Mouse (Mus musculus) cerebellum, adult 2 months (tissue): ENCODE measurements around the gene Ssc5d. TPM values are rescaled to one million over a fixed set of nuclear protein-coding genes. Genes with fewer than 3 reads are reported as not detected.

Source experiments
- DNase-seq, 2 experiments: peaks; one replicate each; pipeline ENCODE4 v3.0.0; 2021
- H3K27ac ChIP-seq: fragments of 200-500 bp; 2 replicates; pipeline ENCODE4 v1.5.1; 2012; ENCODE audit warnings: low read length, control low read depth, inconsistent platforms; ENCODE audit not compliant: insufficient read depth
- H3K27me3 ChIP-seq: fragments of 200-500 bp; 2 replicates; pipeline ENCODE4 v1.6.1; 2012; ENCODE audit warnings: inconsistent platforms, mild to moderate bottlenecking, low read length, moderate library complexity; ENCODE audit not compliant: control insufficient read depth, insufficient read depth
- H3K4me1 ChIP-seq: fragments of 200-500 bp; 2 replicates; pipeline ENCODE4 v1.6.1; 2011; ENCODE audit warnings: low read length; ENCODE audit not compliant: control insufficient read depth, insufficient read depth
- H3K4me3 ChIP-seq: fragments of 200-500 bp; replicated peaks from 2 replicates; pipeline ENCODE3; 2011; ENCODE audit warnings: mild to moderate bottlenecking, low read depth, low read length, control low read depth; ENCODE audit not compliant: insufficient read depth
- CTCF ChIP-seq: fragments of 200-500 bp; IDR thresholded peaks from 2 replicates; pipeline ENCODE4 v1.5.1; 2011; ENCODE audit warnings: low read depth, mild to moderate bottlenecking, control low read depth, low read length, moderate library complexity, borderline replicate concordance; ENCODE audit not compliant: insufficient read depth
- POLR2A ChIP-seq: fragments of 200-500 bp; IDR thresholded peaks from 2 replicates; pipeline ENCODE4 v1.6.1; 2011; ENCODE audit warnings: low read length, control low read depth, borderline replicate concordance; ENCODE audit not compliant: insufficient read depth
- WGBS: fragments of 180-500 bp; shearing (Covaris S2); methylation state at CpG from one replicate; pipeline ENCODE4 v1.1.7; 2018; 5-methylcytosine and 5-hydroxymethylcytosine counted together
- polyA plus RNA-seq: library from polyadenylated mRNA; depleted of rRNA; stranded (reverse); fragments of >200 nt; gene quantifications from 2 replicates; pipeline ENCODE4 v1.2.3, GENCODE M21; 2012

Ssc5d gene
- polyA plus RNA-seq, 1 experiment, result 1.9 TPM

- DNase-seq, result peak; percentile 94 to 98
- Histone ChIP-seq H3K4me1 (no peaks in the 10 kb centered on the region), H3K27ac (peak overlapping the region; percentile 79), H3K4me3 (peak overlapping the region; percentile 89), H3K27me3 (no peaks in the 10 kb centered on the region)
- TF ChIP-seq POLR2A, result peak; percentile 66; the same call in 1 of the 2 replicates
- TF ChIP-seq CTCF, result peak; percentile 94
- 6% methylated on average over 15 of the region's 15 CpGs for WGBS
Measured at GRCm38 (mm10) chr7:4943223-4943815, 17.7 kb downstream of the Ssc5d start.

- Histone ChIP-seq H3K4me3 (no peak overlapping the region), H3K27me3 (no peaks in the 10 kb centered on the region), H3K27ac (no peak overlapping the region), H3K4me1 (no peaks in the 10 kb centered on the region)
- TF ChIP-seq POLR2A, result no peak
- TF ChIP-seq CTCF, result no peak
- WGBS, result 10% methylated on average over 2 of the region's 2 CpGs
- DNase-seq, result no peak
Measured at GRCm38 (mm10) chr7:4947855-4948254, 22.3 kb downstream of the Ssc5d start.

GRCm38 (mm10) chr7:4948386-4948785 is 22.8 kb downstream of the Ssc5d start:
- 81% methylated on average over 6 of the region's 6 CpGs for WGBS
- no peak overlapping the region for H3K27ac ChIP-seq
- TF ChIP-seq CTCF, result no peak
- no peak for TF ChIP-seq POLR2A
- H3K4me3 ChIP-seq, result no peak overlapping the region
- DNase-seq, result no peak
- H3K27me3 ChIP-seq, result no peaks in the 10 kb centered on the region
- H3K4me1 ChIP-seq, result no peaks in the 10 kb centered on the region

- no peak for TF ChIP-seq CTCF
- no peak for TF ChIP-seq POLR2A
- 65% methylated on average over 19 of the region's 19 CpGs for WGBS
- Histone ChIP-seq H3K4me3 (no peak overlapping the region), H3K27me3 (no peaks in the 10 kb centered on the region), H3K4me1 (no peaks in the 10 kb centered on the region; the same call in 1 of the 2 replicates), H3K27ac (no peak overlapping the region)
- no peak for DNase-seq
Measured at GRCm38 (mm10) chr7:4950561-4951342, 25.2 kb downstream of the Ssc5d start.

- H3K4me1 ChIP-seq, result no peaks in the 10 kb centered on the region; the same call in 1 of the 2 replicates
- 19% methylated on average over 10 of the region's 10 CpGs for WGBS
- H3K27ac ChIP-seq, result no peak overlapping the region
- TF ChIP-seq POLR2A, result no peak
- no peak for TF ChIP-seq CTCF
- H3K27me3 ChIP-seq, result no peaks in the 10 kb centered on the region
- DNase-seq, result no peak
- H3K4me3 ChIP-seq, result no peak overlapping the region
Measured at GRCm38 (mm10) chr7:4953815-4954445, 28.3 kb downstream of the Ssc5d start.

- H3K27me3 ChIP-seq, result no peaks in the 10 kb centered on the region
- TF ChIP-seq POLR2A (no peak), CTCF (no peak)
- DNase-seq, result no peak
- no peaks in the 10 kb centered on the region; the same call in 1 of the 2 replicates for H3K4me1 ChIP-seq
- H3K27ac ChIP-seq, result no peak overlapping the region
- WGBS, result 68% methylated on average over 10 of the region's 10 CpGs
- H3K4me3 ChIP-seq, result no peak overlapping the region
Measured at GRCm38 (mm10) chr7:4957361-4957760, 31.8 kb downstream of the Ssc5d start.

GRCm38 (mm10) chr7:4963527-4963926 is 37.9 kb downstream of the Ssc5d start:
- DNase-seq, result no peak
- Histone ChIP-seq H3K4me1 (no peaks in the 10 kb centered on the region), H3K27ac (no peak overlapping the region), H3K4me3 (no peak overlapping the region), H3K27me3 (no peaks in the 10 kb centered on the region)
- TF ChIP-seq POLR2A, result no peak
- no peak for TF ChIP-seq CTCF
- 70% methylated on average over 5 of the region's 5 CpGs for WGBS
